Mouse (Mus musculus) cerebellum, adult 2 months (tissue): Measurements from ENCODE around the gene Spag7. TPM values are rescaled to one million over a fixed set of nuclear protein-coding genes. Genes with fewer than 3 reads are reported as not detected.

Experiments
- DNase-seq, 2 experiments: peaks; one replicate each; pipeline ENCODE4 v3.0.0; 2021
- H3K27ac ChIP-seq: fragments of 200-500 bp; 2 replicates; pipeline ENCODE4 v1.5.1; 2012; ENCODE audit warnings: low read length, control low read depth, inconsistent platforms; ENCODE audit not compliant: insufficient read depth
- H3K27me3 ChIP-seq: fragments of 200-500 bp; 2 replicates; pipeline ENCODE4 v1.6.1; 2012; ENCODE audit warnings: inconsistent platforms, mild to moderate bottlenecking, low read length, moderate library complexity; ENCODE audit not compliant: control insufficient read depth, insufficient read depth
- H3K4me1 ChIP-seq: fragments of 200-500 bp; 2 replicates; pipeline ENCODE4 v1.6.1; 2011; ENCODE audit warnings: low read length; ENCODE audit not compliant: control insufficient read depth, insufficient read depth
- H3K4me3 ChIP-seq: fragments of 200-500 bp; replicated peaks from 2 replicates; pipeline ENCODE3; 2011; ENCODE audit warnings: mild to moderate bottlenecking, low read depth, low read length, control low read depth; ENCODE audit not compliant: insufficient read depth
- CTCF ChIP-seq: fragments of 200-500 bp; IDR thresholded peaks from 2 replicates; pipeline ENCODE4 v1.5.1; 2011; ENCODE audit warnings: low read depth, mild to moderate bottlenecking, control low read depth, low read length, moderate library complexity, borderline replicate concordance; ENCODE audit not compliant: insufficient read depth
- POLR2A ChIP-seq: fragments of 200-500 bp; IDR thresholded peaks from 2 replicates; pipeline ENCODE4 v1.6.1; 2011; ENCODE audit warnings: low read length, control low read depth, borderline replicate concordance; ENCODE audit not compliant: insufficient read depth
- WGBS: fragments of 180-500 bp; shearing (Covaris S2); methylation state at CpG from one replicate; pipeline ENCODE4 v1.1.7; 2018; 5-methylcytosine and 5-hydroxymethylcytosine counted together
- polyA plus RNA-seq: library from polyadenylated mRNA; depleted of rRNA; stranded (reverse); fragments of >200 nt; gene quantifications from 2 replicates; pipeline ENCODE4 v1.2.3, GENCODE M21; 2012

Spag7 gene
- polyA plus RNA-seq, 1 experiment: 93.2 TPM

DNA sequence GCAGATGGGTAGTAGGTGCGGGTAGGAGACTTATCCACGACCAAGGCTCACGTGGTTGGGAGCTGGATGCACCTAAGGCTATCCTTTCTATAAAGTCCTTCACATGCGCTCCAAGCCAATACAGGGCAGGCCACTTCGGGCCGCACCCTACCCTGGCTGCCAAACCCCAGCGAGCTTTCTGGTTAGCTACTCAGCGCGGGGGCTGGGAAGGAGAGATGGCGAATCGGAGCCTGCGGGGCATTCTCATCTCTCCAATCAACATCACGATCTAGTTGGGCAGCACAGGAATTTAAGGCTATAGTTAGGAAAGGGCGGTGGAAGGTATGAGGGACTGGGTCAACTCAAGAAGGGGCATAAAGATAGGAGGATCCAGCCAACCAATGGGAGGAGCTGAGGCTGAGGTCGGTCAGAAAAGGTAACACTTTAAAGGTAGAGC is 863 bp downstream of the Spag7 start:
- peak; percentile 16; the same call in 1 of the 2 replicates for TF ChIP-seq POLR2A
- TF ChIP-seq CTCF: no peak
- WGBS: under 1% methylated on average over 15 of the region's 15 CpGs
- peak overlapping the region; percentile 85 for H3K4me3 ChIP-seq
- H3K27ac ChIP-seq: 0 out of 2 replicates have a peak overlapping the region, but pooled peaks have one; percentile 4
- no peaks in the 10 kb centered on the region; the same call in 1 of the 2 replicates for H3K4me1 ChIP-seq
- no peak for DNase-seq
- no peaks in the 10 kb centered on the region for H3K27me3 ChIP-seq

GRCm38 (mm10) chr11:70667271-70668150 is 1.7 kb downstream of the Spag7 start:
- Histone ChIP-seq H3K4me3 (peak overlapping the region; percentile 85), H3K27me3 (no peaks in the 10 kb centered on the region), H3K27ac (no peak overlapping the region), H3K4me1 (no peaks in the 10 kb centered on the region; the same call in 1 of the 2 replicates)
- TF ChIP-seq POLR2A: no peak
- peak in 1 of 2 experiments; percentile 13 for DNase-seq
- 67% methylated on average over 14 of the region's 14 CpGs for WGBS

DNA sequence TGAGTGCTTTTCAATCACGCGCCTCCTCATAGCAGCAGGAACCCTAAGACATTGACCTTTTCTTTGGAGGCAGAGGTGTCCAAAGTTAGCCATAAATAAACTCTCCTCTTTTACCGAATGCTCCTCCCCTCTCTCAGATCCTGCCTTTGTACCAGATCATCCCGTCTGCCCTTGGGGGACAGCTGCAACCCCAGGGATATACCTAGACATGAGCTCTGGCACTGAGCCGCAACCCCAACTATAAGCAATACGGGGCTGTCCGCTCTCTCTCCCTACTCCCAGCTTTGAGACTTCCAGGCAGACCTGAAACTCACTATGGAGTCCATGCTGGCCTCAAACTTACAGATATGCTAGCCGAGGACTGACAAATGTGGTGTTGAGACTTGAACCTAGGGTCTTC is 2.5 kb downstream of the Spag7 start:
- Histone ChIP-seq H3K27ac (no peak overlapping the region), H3K4me3 (no peak overlapping the region), H3K27me3 (no peaks in the 10 kb centered on the region), H3K4me1 (no peaks in the 10 kb centered on the region; the same call in 1 of the 2 replicates)
- no peak for DNase-seq
- no peak for TF ChIP-seq POLR2A
- TF ChIP-seq CTCF: no peak
- WGBS: 89% methylated on average over 8 of the region's 8 CpGs

DNA sequence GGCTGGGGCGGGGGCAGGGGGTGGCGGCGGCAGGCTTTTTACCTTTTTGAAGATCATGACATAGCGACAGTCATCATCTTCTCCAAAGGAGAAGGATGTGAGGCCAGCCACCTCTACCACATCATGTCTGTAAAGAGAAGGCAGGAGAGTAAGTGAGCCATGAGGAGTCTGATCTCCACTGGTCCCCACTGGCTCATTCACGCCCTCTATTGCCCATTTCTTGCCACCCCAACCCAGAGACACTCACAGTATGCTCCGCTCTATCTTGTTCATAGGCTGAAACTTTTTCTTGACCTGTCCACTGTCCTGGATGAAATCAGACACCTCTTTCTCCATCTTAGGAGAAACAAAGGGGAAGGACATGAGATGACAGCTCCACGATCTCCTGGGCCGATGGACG is 4.5 kb downstream of the Spag7 start:
- DNase-seq: no peak
- 93% methylated on average over 9 of the region's 9 CpGs for WGBS
- H3K4me3 ChIP-seq: no peak overlapping the region
- TF ChIP-seq CTCF (no peak), POLR2A (no peak)
- no peaks in the 10 kb centered on the region; the same call in 1 of the 2 replicates for H3K4me1 ChIP-seq
- H3K27ac ChIP-seq: no peak overlapping the region
- no peaks in the 10 kb centered on the region for H3K27me3 ChIP-seq

GRCm38 (mm10) chr11:70663957-70664356 is 5.3 kb downstream of the Spag7 start:
- Histone ChIP-seq H3K4me1 (no peaks in the 10 kb centered on the region; the same call in 1 of the 2 replicates), H3K27me3 (no peaks in the 10 kb centered on the region), H3K4me3 (no peak overlapping the region), H3K27ac (no peak overlapping the region)
- TF ChIP-seq CTCF (no peak), POLR2A (no peak)
- DNase-seq: no peak
- WGBS: 46% methylated on average over 6 of the region's 6 CpGs

DNA sequence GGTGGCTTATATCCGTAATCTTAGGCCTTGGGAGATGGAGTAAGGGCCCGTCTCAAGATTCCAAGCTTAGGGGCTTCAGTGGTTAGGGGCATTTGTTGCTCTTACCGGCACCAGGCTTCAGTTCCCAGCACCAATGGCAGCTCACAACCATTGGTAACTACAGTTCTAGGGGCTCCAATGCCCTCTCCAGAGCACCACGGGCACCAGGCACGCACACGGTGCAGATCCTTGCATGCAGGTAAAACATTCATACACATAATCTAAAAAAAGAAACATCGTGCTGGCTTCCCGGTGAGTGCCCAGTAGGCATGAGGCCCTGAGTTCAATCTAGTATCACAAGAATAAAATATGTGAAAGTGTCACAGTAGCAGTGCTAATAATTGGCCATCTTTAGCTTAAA is 6.1 kb downstream of the Spag7 start:
- Histone ChIP-seq H3K27ac (no peak overlapping the region), H3K4me3 (no peak overlapping the region), H3K4me1 (no peaks in the 10 kb centered on the region; the same call in 1 of the 2 replicates), H3K27me3 (no peaks in the 10 kb centered on the region)
- no peak for DNase-seq
- WGBS: 90% methylated on average over 8 of the region's 8 CpGs
- TF ChIP-seq POLR2A: no peak
- no peak for TF ChIP-seq CTCF

GRCm38 (mm10) chr11:70660571-70660970 is 8.6 kb downstream of the Spag7 start:
- no peak for DNase-seq
- Histone ChIP-seq H3K4me3 (no peak overlapping the region), H3K27ac (no peak overlapping the region), H3K4me1 (peaks cover 6% of the 10 kb centered on the region), H3K27me3 (no peaks in the 10 kb centered on the region)
- WGBS: 89% methylated on average over 8 of the region's 8 CpGs
- TF ChIP-seq CTCF (no peak), POLR2A (no peak)

- 76% methylated on average over 8 of the region's 8 CpGs for WGBS
- Histone ChIP-seq H3K4me1 (peaks cover 6% of the 10 kb centered on the region), H3K27me3 (no peaks in the 10 kb centered on the region), H3K27ac (no peak overlapping the region), H3K4me3 (no peak overlapping the region)
- TF ChIP-seq POLR2A (no peak), CTCF (no peak)
- DNase-seq: no peak
Measured at GRCm38 (mm10) chr11:70658942-70659341, 10.3 kb downstream of the Spag7 start.
